Mouse (Mus musculus): ENCODE measurements around the gene 4933434E20Rik. TPM values are rescaled to one million over a fixed set of nuclear protein-coding genes. Genes with fewer than 3 reads are reported as not detected.

Gene 4933434E20Rik
- 90.4 TPM for total RNA-seq (2023)

DNA sequence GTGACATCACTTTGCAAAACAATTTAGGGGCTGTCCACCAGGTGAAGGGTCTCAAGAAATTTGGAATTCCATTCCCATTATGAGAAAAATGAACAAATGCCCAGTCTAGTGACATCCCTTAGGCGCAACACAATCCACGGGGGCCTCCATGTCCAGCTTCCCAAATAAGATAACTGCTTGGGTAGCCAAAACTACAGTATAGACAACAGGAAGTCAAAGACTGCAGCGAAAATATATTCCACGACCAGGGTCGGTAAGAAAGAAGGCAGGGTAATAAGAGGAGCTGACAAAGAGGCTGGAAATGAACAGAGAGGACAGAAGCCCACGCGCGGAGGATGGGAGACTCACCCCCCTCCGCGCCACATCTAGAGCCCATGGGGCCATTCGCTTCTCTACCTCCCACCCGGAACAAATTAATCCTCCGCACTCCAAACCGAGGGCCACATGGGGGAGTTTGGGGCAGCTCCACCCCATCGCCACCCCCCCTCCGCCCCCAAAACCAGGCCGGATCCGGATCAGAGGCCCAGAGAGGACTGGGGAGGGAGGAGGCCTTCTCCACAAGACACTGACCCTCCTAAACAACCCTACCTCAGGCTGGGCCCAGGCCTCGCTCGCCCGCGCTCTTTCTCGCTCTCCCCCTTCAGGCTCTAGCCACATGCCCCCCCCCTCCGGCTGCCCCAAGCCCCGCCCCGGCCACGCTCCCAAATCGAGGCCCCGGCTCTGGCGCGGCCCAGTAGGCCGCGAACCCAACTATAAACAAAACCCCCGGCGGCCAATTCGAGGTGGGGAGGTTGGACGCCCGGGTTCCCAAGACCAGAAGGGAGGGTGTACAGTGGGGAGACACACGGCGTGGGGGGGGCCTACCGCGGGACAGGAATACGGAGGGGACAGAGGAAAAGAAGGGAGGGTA lies at the start of gene 4933434E20Rik:
TSS of gene 4933434E20Rik (plus strand) at position 196 of the 910 bp plus-strand sequence.

DNA sequence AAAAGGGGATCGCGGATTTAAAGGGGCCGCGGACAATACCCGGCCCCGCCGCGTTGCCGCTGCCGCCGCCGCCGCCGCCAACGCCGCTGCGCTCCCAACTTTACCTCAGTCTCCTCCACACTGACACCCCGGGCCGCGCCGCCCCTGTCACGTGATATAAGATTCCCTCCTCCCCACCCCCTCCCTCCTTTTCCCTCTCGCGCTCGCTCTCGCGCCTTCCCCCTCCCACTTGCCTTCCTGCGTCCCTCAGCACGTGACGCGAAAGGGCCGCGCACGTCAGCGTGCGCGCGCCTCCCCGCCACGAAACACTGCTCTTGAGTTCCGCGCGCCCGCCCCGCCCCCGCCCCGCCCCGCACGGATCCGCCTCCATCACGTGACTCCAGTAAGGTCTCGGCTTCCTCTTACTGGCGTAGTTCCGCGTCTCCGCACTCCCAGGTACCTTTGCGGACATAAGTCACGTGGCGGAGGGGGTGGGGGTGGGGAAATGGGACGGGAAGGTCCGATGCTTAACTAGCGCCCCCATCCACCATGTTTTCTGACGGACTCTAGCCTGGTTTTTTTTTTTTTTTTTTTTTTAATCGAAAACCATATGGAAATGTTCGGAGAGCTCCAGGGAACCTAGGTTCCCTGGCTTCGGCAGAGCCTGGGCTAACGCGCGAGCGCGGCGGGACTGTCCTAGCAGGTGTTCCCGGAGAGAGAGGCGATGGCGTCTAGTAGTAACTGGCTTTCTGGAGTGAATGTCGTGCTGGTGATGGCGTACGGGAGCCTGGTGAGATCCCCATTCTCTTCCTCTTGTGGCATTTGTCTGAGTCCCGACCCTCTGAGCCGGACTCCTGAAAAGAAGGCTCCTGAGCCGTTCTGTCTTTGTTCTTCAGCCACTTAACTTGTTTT lies 1.2 kb downstream of the 4933434E20Rik start, which contains the start of gene Ubap2l:
TSS of gene Ubap2l (minus strand) at position 278 of the 891 bp plus-strand sequence.

DNA sequence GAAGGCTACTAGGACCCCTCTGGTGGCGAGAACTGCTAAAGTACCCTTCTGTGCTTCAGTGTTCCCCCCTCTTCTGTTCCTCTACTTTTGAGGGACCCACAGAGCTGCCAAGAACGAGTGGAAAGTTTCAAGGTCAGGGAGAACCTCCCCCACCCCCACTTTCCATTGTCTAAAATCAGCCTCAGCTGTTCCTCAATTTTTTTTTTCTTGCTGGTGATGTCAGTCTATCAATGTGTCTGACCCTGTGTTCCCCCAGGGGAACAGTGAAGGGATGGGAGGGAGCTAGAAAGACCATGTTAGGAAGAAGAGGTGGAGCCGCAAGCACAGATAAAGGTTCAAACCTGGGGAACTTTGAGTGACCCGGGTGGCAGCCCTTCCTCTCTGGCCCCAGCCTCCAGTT lies 20.9 kb downstream of the 4933434E20Rik start, which contains the start of gene Tpm3:
TSS of gene Tpm3 (plus strand) at position 356 of the 400 bp plus-strand sequence.

DNA sequence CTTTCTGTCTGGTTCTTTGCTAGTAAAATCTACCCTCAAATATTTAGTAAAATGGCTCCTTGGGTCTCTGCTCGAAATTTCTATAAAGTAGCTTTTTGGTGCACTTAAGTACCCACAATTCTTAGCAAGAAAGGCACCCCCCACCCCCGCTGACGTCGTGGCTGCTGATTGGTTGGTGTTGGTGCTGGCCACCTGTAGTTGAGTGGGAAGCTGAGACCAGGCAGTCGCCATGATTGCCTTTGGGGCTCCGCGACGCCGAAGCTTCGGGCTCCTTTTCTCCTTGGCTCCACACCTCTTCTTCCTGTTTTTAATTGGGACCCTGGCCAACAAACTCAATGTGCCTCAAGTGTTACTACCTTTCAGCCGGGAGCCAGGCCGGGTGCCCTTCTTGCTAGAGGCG lies 52.5 kb downstream of the 4933434E20Rik start, which contains the start of gene Nup210l:
TSS of gene Nup210l (plus strand) at position 195 of the 400 bp plus-strand sequence.

Other genes starting within 250 kb of the 4933434E20Rik start
- 1.0 TPM for gene She, start 220.3 kb upstream of the 4933434E20Rik start, total RNA-seq (2023)
- gene Il6ra, start 138.4 kb upstream of the 4933434E20Rik start, total RNA-seq (2023) = 94.7 TPM
- 110 TPM for gene Atp8b2, start 88.1 kb upstream of the 4933434E20Rik start, total RNA-seq (2023)
- gene Hax1, start 52.9 kb upstream of the 4933434E20Rik start, total RNA-seq (2023) = 50.9 TPM
- gene Ubap2l, start 992 bp downstream of the 4933434E20Rik start, total RNA-seq (2023) = 289 TPM
- 536 TPM for gene Tpm3, start 21.0 kb downstream of the 4933434E20Rik start, total RNA-seq (2023)
- 1.1 TPM for gene Nup210l, start 52.5 kb downstream of the 4933434E20Rik start, total RNA-seq (2023)
- 12,553 TPM for gene Rps27, start 162.0 kb downstream of the 4933434E20Rik start, total RNA-seq (2023)
- gene Rab13, start 162.1 kb downstream of the 4933434E20Rik start, total RNA-seq (2023) = not detected
- gene Jtb, start 180.0 kb downstream of the 4933434E20Rik start, total RNA-seq (2023) = 63.0 TPM
- gene Creb3l4, start 191.9 kb downstream of the 4933434E20Rik start, total RNA-seq (2023) = not detected
- 17.2 TPM for gene Slc39a1, start 196.5 kb downstream of the 4933434E20Rik start, total RNA-seq (2023)
- 97.9 TPM for gene Crtc2, start 202.5 kb downstream of the 4933434E20Rik start, total RNA-seq (2023)
- gene Dennd4b, start 213.5 kb downstream of the 4933434E20Rik start, total RNA-seq (2023) = 73.2 TPM
- 128 TPM for gene Gatad2b, start 241.5 kb downstream of the 4933434E20Rik start, total RNA-seq (2023)